Mouse (Mus musculus): ENCODE results near the gene Tmem121b. TPM values are rescaled to one million over a fixed set of nuclear protein-coding genes. Genes with fewer than 3 reads are reported as not detected.

Tmem121b gene
- total and polyA plus RNA-seq, 3 experiments = 0.18 TPM; not detected in 2

DNA sequence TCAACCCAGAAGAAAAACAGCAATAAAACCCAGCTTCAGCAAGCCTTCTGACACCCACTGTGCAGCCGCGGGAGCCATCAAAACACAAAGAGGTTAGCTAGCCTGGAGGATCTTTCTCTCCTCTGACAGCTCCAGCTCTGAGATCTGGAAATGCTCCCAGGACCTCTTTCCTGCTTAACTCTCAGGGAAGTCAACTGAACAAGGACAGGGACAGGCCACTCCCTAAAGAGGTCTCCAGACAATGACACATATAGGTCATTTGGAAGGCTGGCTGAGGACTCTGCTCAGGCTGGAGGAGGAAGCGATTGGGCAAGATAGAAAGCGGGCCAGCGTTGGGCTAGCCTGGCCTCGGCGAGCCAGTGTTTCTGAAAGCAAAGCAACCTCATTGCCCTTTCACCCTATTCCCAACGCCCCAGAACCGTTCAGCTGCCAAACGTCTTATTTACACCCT lies 46.2 kb upstream of the Tmem121b start:
- Histone ChIP-seq H3K27me3 (ENCODE audit: control insufficient read depth in 1 of 2, insufficient read depth in 2 of 2, low read length in 2 of 2) (no peaks in the 10 kb centered on the region), H3K79me2 (ENCODE audit: control insufficient read depth, insufficient read depth, low read length, poor library complexity) (no peaks in the 10 kb centered on the region), H3K9me3 (replicated peaks; ENCODE audit: insufficient read depth, low read length) (no peaks in the 10 kb centered on the region), H3K27ac (ENCODE audit: control insufficient read depth, low read depth, low read length) (no peak overlapping the region), H3K4me3 (ENCODE audit: control insufficient read depth in 1 of 2, insufficient read depth in 1 of 2, low read depth in 2 of 2, low read length in 2 of 2) (no peak overlapping the region), H3K36me3 (ENCODE audit: control insufficient read depth in 1 of 2, insufficient read depth in 2 of 2, low read length in 2 of 2) (peaks cover 0 to 4% of the 10 kb centered on the region in 2 experiments; a peak in 1 of 4 replicates), H3K9ac (ENCODE audit: control insufficient read depth, low read depth, low read length, poor library complexity, severe bottlenecking) (peak overlapping the region; percentile 73), H3K4me1 (ENCODE audit: control insufficient read depth in 1 of 2, insufficient read depth in 2 of 2, low read length in 2 of 2) (peaks cover 0 to 5% of the 10 kb centered on the region in 2 experiments; a peak in 1 of 4 replicates)
- DNase-seq (ENCODE audit: low read depth, low spot score) = no peak
- TF ChIP-seq ZKSCAN1 (IDR thresholded peaks at IDR 0.05; ENCODE audit: low read depth, low read length) (no peak), NELFE (IDR thresholded peaks at IDR 0.05; ENCODE audit: low read depth, low read length) (no peak), KAT2A (conservative IDR thresholded peaks at IDR 0.05; ENCODE audit: low read depth, low read length) (no peak), TAL1 (IDR thresholded peaks at IDR 0.05; ENCODE audit: low read length) (no peak), POLR2AphosphoS5 (IDR thresholded peaks at IDR 0.05; ENCODE audit: borderline replicate concordance, low read depth, low read length) (no peak), JUND (IDR thresholded peaks at IDR 0.05; ENCODE audit: low read depth, low read length) (no peak), MYC (IDR thresholded peaks at IDR 0.05; ENCODE audit: low read depth, low read length) (no peak), ELF1 (IDR thresholded peaks at IDR 0.05; ENCODE audit: low read depth, low read length) (no peak)

DNA sequence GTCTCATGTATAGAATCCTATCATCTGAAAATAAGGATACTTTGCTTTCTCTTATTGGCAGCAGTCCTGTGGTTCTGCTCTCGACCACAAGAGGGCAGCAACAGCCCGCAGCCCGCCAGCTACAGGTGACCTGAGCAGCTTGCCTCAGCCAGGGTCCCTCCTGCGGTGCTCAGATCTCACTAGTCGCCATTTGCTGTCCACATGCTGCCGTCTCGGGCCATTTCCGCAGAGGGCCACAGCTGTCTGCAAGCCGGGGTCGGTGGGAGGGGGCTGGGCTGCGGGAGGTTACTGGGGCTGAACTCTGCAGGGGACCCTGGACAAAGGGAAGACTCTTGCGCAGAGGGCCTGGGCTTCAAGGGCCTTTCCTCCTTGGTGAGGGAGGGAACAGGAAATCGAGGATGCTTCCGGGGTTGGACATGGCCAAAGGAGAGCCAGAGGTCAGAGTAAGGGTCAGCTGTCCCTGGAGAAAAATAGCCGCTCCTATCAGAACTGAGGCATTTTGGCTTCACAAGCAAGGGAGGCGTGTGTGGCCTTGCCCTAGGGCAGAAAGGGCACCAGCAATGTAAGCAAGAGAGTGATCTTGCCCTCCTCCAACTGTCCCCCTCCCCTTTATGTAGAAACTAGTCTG lies 45.6 kb upstream of the Tmem121b start:
- Histone ChIP-seq H3K4me3 (ENCODE audit: control insufficient read depth in 1 of 2, insufficient read depth in 1 of 2, low read depth in 2 of 2, low read length in 2 of 2) (peak overlapping the region; percentile 28 to 43; a peak in 2 of 4 replicates), H3K27ac (ENCODE audit: control insufficient read depth, low read depth, low read length) (no peak overlapping the region)
- TF ChIP-seq POLR2A (IDR thresholded peaks at IDR 0.05; ENCODE audit: control insufficient read depth in 1 of 2, insufficient read depth in 1 of 2, low read depth in 1 of 2, low read length in 2 of 2, poor library complexity in 1 of 2) = no peak
- TF ChIP-seq USF1 (IDR thresholded peaks at IDR 0.05; ENCODE audit: low read depth, low read length) = no peak
- TF ChIP-seq UBTF (IDR thresholded peaks at IDR 0.05; ENCODE audit: borderline replicate concordance, insufficient read depth, low read depth, low read length) = no peak
- no peak for TF ChIP-seq MYC (IDR thresholded peaks at IDR 0.05; ENCODE audit: low read depth, low read length)
- no peak for TF ChIP-seq TCF12 (IDR thresholded peaks at IDR 0.05; ENCODE audit: low read depth, low read length)
- TF ChIP-seq BHLHE40 (IDR thresholded peaks at IDR 0.05; ENCODE audit: borderline replicate concordance, low read depth, low read length) = no peak
- no peak for TF ChIP-seq ZNF384 (IDR thresholded peaks at IDR 0.05; ENCODE audit: low read depth, low read length)
- TF ChIP-seq CHD2 (IDR thresholded peaks at IDR 0.05; ENCODE audit: low read length) = no peak
- no peak for TF ChIP-seq USF2 (IDR thresholded peaks at IDR 0.05; ENCODE audit: borderline replicate concordance in 1 of 2, insufficient read depth in 1 of 2, low read depth in 1 of 2, low read length in 2 of 2)
- peak in 1 of 2 experiments; percentile 14; a peak in 1 of 4 replicates for TF ChIP-seq EP300 (IDR thresholded peaks at IDR 0.05; ENCODE audit: low read depth in 1 of 2, low read length in 2 of 2)
- peak; percentile 97 for TF ChIP-seq ZC3H11A (IDR thresholded peaks at IDR 0.05; ENCODE audit: low read depth, low read length)
- no peak for TF ChIP-seq POLR2AphosphoS2 (IDR thresholded peaks at IDR 0.05; ENCODE audit: low read length)
- TF ChIP-seq TAL1 (IDR thresholded peaks at IDR 0.05; ENCODE audit: low read length) = no peak
- TF ChIP-seq GABPA (IDR thresholded peaks at IDR 0.05; ENCODE audit: low read depth, low read length) = no peak
- TF ChIP-seq CHD1 (IDR thresholded peaks at IDR 0.05; ENCODE audit: low read depth, low read length) = no peak
- peak; percentile 97 for TF ChIP-seq SMC3 (IDR thresholded peaks at IDR 0.05; ENCODE audit: low read depth, low read length)
- TF ChIP-seq MAFK (IDR thresholded peaks at IDR 0.05; ENCODE audit: borderline replicate concordance, low read depth, low read length) = no peak
- TF ChIP-seq SIN3A (IDR thresholded peaks at IDR 0.05; ENCODE audit: low read length) = peak; percentile 58
- TF ChIP-seq RAD21 (IDR thresholded peaks at IDR 0.05; ENCODE audit: low read depth, low read length) = peak; percentile 100
- peak; percentile 37; the same call in 1 of the 2 replicates for TF ChIP-seq HCFC1 (IDR thresholded peaks at IDR 0.05; ENCODE audit: low read depth, low read length)
- TF ChIP-seq ETS1 (IDR thresholded peaks at IDR 0.05; ENCODE audit: low read depth, low read length) = no peak
- no peak for TF ChIP-seq NRF1 (IDR thresholded peaks at IDR 0.05; ENCODE audit: insufficient read depth, low read depth, low read length, poor library complexity, severe bottlenecking)
- 0 out of 2 replicates have a peak, but pooled peaks have one; percentile 11 for TF ChIP-seq ELF1 (IDR thresholded peaks at IDR 0.05; ENCODE audit: low read depth, low read length)
- TF ChIP-seq MXI1 (IDR thresholded peaks at IDR 0.05; ENCODE audit: low read depth, low read length) = peak; percentile 50
- TF ChIP-seq JUND (IDR thresholded peaks at IDR 0.05; ENCODE audit: low read depth, low read length) = peak; percentile 57; the same call in 1 of the 2 replicates
- TF ChIP-seq POLR2AphosphoS5 (IDR thresholded peaks at IDR 0.05; ENCODE audit: borderline replicate concordance, low read depth, low read length) = no peak

More for the DNA sequence above, 45.6 kb upstream of the Tmem121b start:
- H3K27me3 ChIP-seq (ENCODE audit: control insufficient read depth in 1 of 2, insufficient read depth in 2 of 2, low read length in 2 of 2) = no peaks in the 10 kb centered on the region
- H3K4me1 ChIP-seq (ENCODE audit: control insufficient read depth in 1 of 2, insufficient read depth in 2 of 2, low read length in 2 of 2) = peaks cover 0 to 5% of the 10 kb centered on the region in 2 experiments; a peak in 1 of 4 replicates
- H3K9me3 ChIP-seq (replicated peaks; ENCODE audit: insufficient read depth, low read length) = no peaks in the 10 kb centered on the region
- H3K79me2 ChIP-seq (ENCODE audit: control insufficient read depth, insufficient read depth, low read length, poor library complexity) = no peaks in the 10 kb centered on the region
- peak overlapping the region; percentile 73 for H3K9ac ChIP-seq (ENCODE audit: control insufficient read depth, low read depth, low read length, poor library complexity, severe bottlenecking)
- peaks cover 0 to 4% of the 10 kb centered on the region in 2 experiments; a peak in 1 of 4 replicates for H3K36me3 ChIP-seq (ENCODE audit: control insufficient read depth in 1 of 2, insufficient read depth in 2 of 2, low read length in 2 of 2)
- peak; percentile 88 for DNase-seq (ENCODE audit: low read depth, low spot score)
